Mouse (Mus musculus) liver, embryonic 15.5 days (tissue): ENCODE data around the gene Nfs1. TPM values are rescaled to one million over a fixed set of nuclear protein-coding genes. Genes with fewer than 3 reads are reported as not detected.

Experiments
- ATAC-seq: fragments of 200-750 bp; cut with Nextera tagmentation; 2 replicates; pipeline ENCODE4 v1.8.0; 2017; ENCODE audit warnings: moderate number of reproducible peaks, mild to moderate bottlenecking, moderate library complexity; ENCODE audit not compliant: insufficient read depth
- H3K27ac ChIP-seq: fragments of 300-500 bp; sonication (generic); replicated peaks from 2 replicates; pipeline ENCODE4 v1.5.1; 2015; ENCODE audit warnings: mild to moderate bottlenecking, inconsistent platforms
- H3K27me3 ChIP-seq: fragments of 300-500 bp; sonication (generic); 2 replicates; pipeline ENCODE4 v1.6.1; 2015; ENCODE audit warnings: mild to moderate bottlenecking, inconsistent platforms
- H3K36me3 ChIP-seq: fragments of 300-500 bp; sonication (generic); replicated peaks from 2 replicates; pipeline ENCODE4 v1.6.1; 2015; ENCODE audit warnings: moderate library complexity, mild to moderate bottlenecking, inconsistent platforms
- H3K4me1 ChIP-seq: fragments of 300-500 bp; sonication (generic); replicated peaks from 2 replicates; pipeline ENCODE4 v1.6.1; 2015; ENCODE audit warnings: inconsistent platforms
- H3K4me2 ChIP-seq: fragments of 300-500 bp; sonication (generic); 2 replicates; pipeline ENCODE4 v1.6.1; 2015; ENCODE audit warnings: moderate library complexity, mild to moderate bottlenecking, inconsistent platforms
- H3K4me3 ChIP-seq: fragments of 300-500 bp; sonication (generic); replicated peaks from 2 replicates; pipeline ENCODE4 v1.5.1; 2015; ENCODE audit warnings: mild to moderate bottlenecking, inconsistent platforms
- H3K9ac ChIP-seq: fragments of 300-500 bp; sonication (generic); 2 replicates; pipeline ENCODE4 v1.6.1; 2015; ENCODE audit warnings: moderate library complexity, mild to moderate bottlenecking, inconsistent platforms
- H3K9me3 ChIP-seq: fragments of 300-500 bp; sonication (generic); replicated peaks from 2 replicates; pipeline ENCODE4 v1.6.1; 2016; ENCODE audit warnings: inconsistent platforms
- WGBS: fragments of 180-500 bp; shearing (Covaris S2); methylation state at CpG from one replicate; pipeline ENCODE4 v1.1.7; 2015; ENCODE audit warnings: mixed read lengths; ENCODE audit not compliant: insufficient replicate concordance; 5-methylcytosine and 5-hydroxymethylcytosine counted together
- polyA plus RNA-seq: library from polyadenylated mRNA; unstranded; fragments of >200 nt; fragmentation: Nextera tagmentation; extraction: Ambion mirVana; gene quantifications from 2 replicates; pipeline ENCODE4 v1.2.1, GENCODE M21; 2015

Nfs1 gene
- polyA plus RNA-seq, 1 experiment from 2014 or later = 50.7 TPM

DNA sequence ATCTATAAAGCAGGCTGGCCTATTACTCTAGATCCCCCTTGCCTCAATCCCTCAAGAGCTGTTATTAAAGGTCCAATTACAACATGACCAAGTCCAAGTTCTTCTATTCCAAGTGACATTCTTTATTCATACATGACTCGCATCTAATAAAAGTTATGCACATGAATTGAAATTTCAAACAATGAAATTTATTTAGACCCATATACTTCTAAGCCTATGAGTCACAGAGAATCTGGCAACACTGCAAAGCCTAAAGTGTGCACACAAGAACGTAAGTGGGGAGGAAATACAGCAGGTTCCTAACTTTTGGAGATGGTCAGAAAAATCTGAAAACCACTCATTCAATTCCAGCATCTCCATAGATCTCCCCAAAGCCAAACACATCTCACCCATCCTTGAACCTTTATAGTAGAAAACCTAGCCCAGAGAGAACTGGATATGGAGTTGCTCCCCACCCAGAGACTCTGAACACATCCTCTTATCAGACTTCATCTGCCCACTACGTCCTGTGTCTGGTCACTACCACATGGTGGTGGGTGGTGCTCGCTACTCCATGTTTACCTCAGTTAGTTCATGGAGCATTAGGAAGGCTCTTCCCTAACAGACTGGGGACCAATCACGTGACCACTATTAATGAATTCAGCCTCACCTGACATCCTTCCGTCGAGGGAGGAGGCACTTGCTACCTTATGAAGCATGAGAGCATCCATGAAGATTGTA is 56.4 kb downstream of the Nfs1 start:
- WGBS = 61% methylated on average over 7 of the region's 7 CpGs
- no peak overlapping the region for H3K4me2 ChIP-seq
- no peaks in the 10 kb centered on the region for H3K27me3 ChIP-seq
- H3K4me1 ChIP-seq = peaks cover 3% of the 10 kb centered on the region
- no peak overlapping the region for H3K4me3 ChIP-seq
- H3K27ac ChIP-seq = no peak overlapping the region
- no peak overlapping the region for H3K9ac ChIP-seq
- H3K36me3 ChIP-seq = peaks cover 11% of the 10 kb centered on the region; the same call in 1 of the 2 replicates
- no peak for ATAC-seq
- H3K9me3 ChIP-seq = no peaks in the 10 kb centered on the region

DNA sequence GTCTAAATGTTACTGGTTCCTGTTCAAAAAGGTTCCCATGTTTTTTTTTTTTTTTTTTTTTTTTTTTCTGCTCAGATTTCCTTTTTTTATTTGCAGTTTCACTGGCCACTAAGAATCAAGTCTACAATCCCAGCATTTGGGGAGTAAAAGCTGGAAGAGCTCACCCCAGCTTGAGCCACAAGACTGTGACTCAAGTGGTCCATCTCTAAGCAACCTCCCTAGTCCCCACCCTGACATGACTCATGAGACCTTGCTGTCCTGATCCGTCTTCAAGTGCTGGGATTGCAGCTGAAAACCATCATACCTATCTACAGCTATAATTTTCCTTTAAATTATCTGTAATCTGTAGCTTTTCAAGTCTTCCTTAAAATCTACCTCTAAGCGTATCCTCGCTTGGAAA is 59.4 kb downstream of the Nfs1 start:
- no peak overlapping the region for H3K9ac ChIP-seq
- H3K27me3 ChIP-seq = no peaks in the 10 kb centered on the region
- WGBS = 70% methylated on average over 3 of the region's 3 CpGs
- no peak overlapping the region for H3K4me2 ChIP-seq
- H3K4me1 ChIP-seq = peaks cover 3% of the 10 kb centered on the region
- H3K9me3 ChIP-seq = no peaks in the 10 kb centered on the region
- H3K36me3 ChIP-seq = no peaks in the 10 kb centered on the region
- no peak for ATAC-seq
- no peak overlapping the region for H3K4me3 ChIP-seq
- no peak overlapping the region for H3K27ac ChIP-seq

GRCm38 (mm10) chr2:156080391-156080790 is 63.6 kb downstream of the Nfs1 start:
- no peak overlapping the region for H3K4me3 ChIP-seq
- no peaks in the 10 kb centered on the region for H3K9me3 ChIP-seq
- no peak overlapping the region for H3K9ac ChIP-seq
- H3K4me1 ChIP-seq = peaks cover 3% of the 10 kb centered on the region; the same call in 1 of the 2 replicates
- no peak overlapping the region for H3K27ac ChIP-seq
- H3K36me3 ChIP-seq = peaks cover 36% of the 10 kb centered on the region
- H3K4me2 ChIP-seq = no peak overlapping the region
- H3K27me3 ChIP-seq = no peaks in the 10 kb centered on the region
- ATAC-seq = no peak
- 84% methylated on average over 7 of the region's 7 CpGs for WGBS

DNA sequence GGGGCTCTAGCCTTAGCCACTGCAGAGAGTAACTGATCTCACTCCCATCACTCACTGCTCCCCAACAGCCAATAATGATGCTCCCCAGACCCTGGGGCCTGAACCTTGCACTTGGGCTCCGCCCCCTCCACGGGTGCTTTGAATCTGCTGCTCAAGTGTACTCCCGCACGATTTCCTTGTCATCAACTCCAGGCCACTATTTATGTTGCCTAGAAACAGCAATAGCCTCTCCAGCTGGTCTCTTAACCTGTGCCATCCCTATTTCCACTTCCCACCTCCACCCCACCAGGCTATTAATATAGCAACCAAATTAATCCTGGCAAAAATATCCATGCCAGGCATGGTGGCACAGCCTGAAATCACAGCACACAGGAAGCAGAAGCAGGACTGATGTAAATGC is 64.3 kb downstream of the Nfs1 start:
- Histone ChIP-seq H3K9ac (no peak overlapping the region), H3K4me2 (no peak overlapping the region), H3K27me3 (no peaks in the 10 kb centered on the region), H3K4me1 (peaks cover 3% of the 10 kb centered on the region; the same call in 1 of the 2 replicates), H3K9me3 (no peaks in the 10 kb centered on the region), H3K4me3 (no peak overlapping the region), H3K27ac (no peak overlapping the region), H3K36me3 (peaks cover 43% of the 10 kb centered on the region)
- no peak for ATAC-seq
- WGBS = 64% methylated on average over 4 of the region's 4 CpGs

DNA sequence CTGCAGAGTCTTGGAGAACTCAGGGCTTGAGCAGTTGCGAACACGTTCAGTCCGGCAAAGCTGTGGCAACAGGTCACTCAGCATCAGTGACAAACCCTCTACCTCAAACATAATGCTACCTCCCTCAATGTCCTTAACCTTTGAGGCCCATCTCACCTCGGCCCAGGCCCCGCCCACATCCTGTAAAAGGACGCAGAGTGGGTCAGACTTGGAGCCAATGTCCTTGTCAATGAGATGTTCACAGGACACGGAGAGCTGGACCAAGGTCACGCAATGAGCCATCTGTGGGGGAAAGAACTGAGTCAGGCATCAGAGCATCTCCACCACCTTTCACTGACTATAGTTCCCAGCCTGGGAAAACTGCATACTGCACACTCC is 64.8 kb downstream of the Nfs1 start:
- H3K9me3 ChIP-seq = no peaks in the 10 kb centered on the region
- H3K36me3 ChIP-seq = peaks cover 48% of the 10 kb centered on the region
- WGBS = 81% methylated on average over 8 of the region's 8 CpGs
- no peak overlapping the region for H3K4me3 ChIP-seq
- no peak for ATAC-seq
- H3K9ac ChIP-seq = no peak overlapping the region
- peaks cover 3% of the 10 kb centered on the region; the same call in 1 of the 2 replicates for H3K4me1 ChIP-seq
- no peaks in the 10 kb centered on the region for H3K27me3 ChIP-seq
- H3K4me2 ChIP-seq = no peak overlapping the region
- H3K27ac ChIP-seq = no peak overlapping the region

DNA sequence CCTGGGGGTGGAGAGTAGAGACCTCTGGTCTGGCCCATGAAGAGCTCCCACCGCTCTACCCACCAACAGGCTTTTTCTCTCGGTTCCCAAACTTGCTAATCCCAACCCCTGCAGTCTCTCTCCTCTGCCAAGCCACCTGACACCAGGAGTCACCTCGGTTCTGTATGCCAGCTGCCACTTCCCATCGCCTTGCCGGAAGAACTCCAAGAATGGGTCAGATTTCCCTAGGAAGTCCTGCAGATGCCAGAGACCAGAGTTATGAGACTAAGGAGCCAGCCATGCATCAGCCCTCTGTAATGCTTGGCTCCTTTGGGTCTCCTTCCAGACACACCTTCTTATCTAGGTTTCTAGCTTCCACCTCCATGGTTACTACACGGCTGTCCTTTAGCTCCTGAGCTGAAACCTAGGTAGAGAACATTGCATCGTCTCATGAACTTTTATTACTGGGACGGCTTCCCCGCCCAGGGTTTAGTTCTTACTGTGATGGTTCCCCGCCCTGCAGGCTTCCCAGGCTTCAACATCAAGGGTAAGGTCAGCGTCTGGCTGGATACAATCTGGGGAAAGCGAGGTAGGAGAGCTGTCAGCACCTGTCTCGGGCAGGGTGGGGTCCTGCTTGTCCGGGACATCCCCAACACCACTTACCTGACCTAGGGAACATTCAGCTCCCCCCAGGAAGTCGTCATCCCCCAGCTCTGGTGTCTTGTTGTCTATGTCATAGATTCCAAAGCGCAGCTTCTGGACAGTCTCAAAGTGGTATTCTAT is 65.4 kb downstream of the Nfs1 start:
- Histone ChIP-seq H3K27ac (no peak overlapping the region), H3K4me3 (no peak overlapping the region), H3K4me1 (peaks cover 3% of the 10 kb centered on the region; the same call in 1 of the 2 replicates), H3K9ac (no peak overlapping the region), H3K9me3 (no peaks in the 10 kb centered on the region), H3K27me3 (no peaks in the 10 kb centered on the region), H3K36me3 (peaks cover 54% of the 10 kb centered on the region), H3K4me2 (no peak overlapping the region)
- WGBS = 84% methylated on average over 16 of the region's 16 CpGs
- no peak for ATAC-seq

- H3K27me3 ChIP-seq = no peaks in the 10 kb centered on the region
- ATAC-seq = no peak
- no peak overlapping the region for H3K27ac ChIP-seq
- H3K4me2 ChIP-seq = no peak overlapping the region
- H3K9ac ChIP-seq = no peak overlapping the region
- no peak overlapping the region for H3K4me3 ChIP-seq
- H3K36me3 ChIP-seq = peaks cover 65% of the 10 kb centered on the region
- WGBS = 68% methylated on average over 7 of the region's 7 CpGs
- H3K4me1 ChIP-seq = no peaks in the 10 kb centered on the region
- no peaks in the 10 kb centered on the region for H3K9me3 ChIP-seq
Observed at GRCm38 (mm10) chr2:156077461-156077860, 66.5 kb downstream of the Nfs1 start.

GRCm38 (mm10) chr2:156073725-156074124 is 70.3 kb downstream of the Nfs1 start:
- Histone ChIP-seq H3K36me3 (peaks cover 79% of the 10 kb centered on the region), H3K4me1 (no peaks in the 10 kb centered on the region), H3K4me2 (no peak overlapping the region), H3K9ac (no peak overlapping the region), H3K27ac (no peak overlapping the region), H3K9me3 (no peaks in the 10 kb centered on the region), H3K4me3 (no peak overlapping the region), H3K27me3 (no peaks in the 10 kb centered on the region)
- WGBS = 92% methylated on average over 15 of the region's 15 CpGs
- no peak for ATAC-seq

Other genes starting within 250 kb of the Nfs1 start
- gene Uqcc1, start 213.9 kb downstream of the Nfs1 start, polyA plus RNA-seq = 32.1 and 33.5 TPM in 2 replicates
- gene Gm15557, start 203.5 kb downstream of the Nfs1 start, polyA plus RNA-seq = not detected in 2 replicates
- not detected in 2 replicates for gene Gdf5, start 198.8 kb downstream of the Nfs1 start, polyA plus RNA-seq
- gene Cep250, start 187.7 kb downstream of the Nfs1 start, polyA plus RNA-seq = 8.2 and 9.7 TPM in 2 replicates
- gene 6430550D23Rik, start 136.2 kb downstream of the Nfs1 start, polyA plus RNA-seq = 0.78 and 0.90 TPM in 2 replicates
- 103 and 122 TPM in 2 replicates for gene Ergic3, start 136.1 kb downstream of the Nfs1 start, polyA plus RNA-seq
- not detected in 2 replicates for gene Fer1l4, start 91.2 kb downstream of the Nfs1 start, polyA plus RNA-seq
- gene Spag4, start 79.0 kb downstream of the Nfs1 start, polyA plus RNA-seq = 0.62 and 1.1 TPM in 2 replicates
- gene Cpne1, start 32.2 kb downstream of the Nfs1 start, polyA plus RNA-seq = 20.8 and 22.6 TPM in 2 replicates
- 7.4 and 9.7 TPM in 2 replicates for gene Rbm12, start 32.2 kb downstream of the Nfs1 start, polyA plus RNA-seq
- gene Gm28036, start 17.1 kb downstream of the Nfs1 start, polyA plus RNA-seq = 3.9 and 4.0 TPM in 2 replicates
- gene Romo1, start 147 bp downstream of the Nfs1 start, polyA plus RNA-seq = 159 and 192 TPM in 2 replicates
- 207 and 223 TPM in 2 replicates for gene Rbm39, start 36.1 kb upstream of the Nfs1 start, polyA plus RNA-seq
- gene Phf20, start 52.3 kb upstream of the Nfs1 start, polyA plus RNA-seq = 10.8 and 14.7 TPM in 2 replicates
- gene Cnbd2, start 168.1 kb upstream of the Nfs1 start, polyA plus RNA-seq = 1.9 and 2.0 TPM in 2 replicates
- 26.3 and 28.5 TPM in 2 replicates for gene Scand1, start 168.5 kb upstream of the Nfs1 start, polyA plus RNA-seq